Mouse (Mus musculus) mouse embryonic stem cell (cell line): ENCODE measurements around the gene Cfap299.

Experiments
- in situ Hi-C, 2 experiments: fragments of 300-500 bp; cut with MboI; formaldehyde crosslinking; loops; 1 replicate in 1 of 2; 3 replicates in 1 of 2; pipeline ENCODE4 v1.14.3; 2019 to 2020; ENCODE audit warnings: low sequenced_read_pairs in 2 of 2, low pct_unique_long_range_greater_than_20kb in 1 of 2, mixed read lengths in 1 of 2; ENCODE audit not compliant: unreplicated experiment in 1 of 2

The Cfap299 gene

GRCm38 (mm10) chr5:98477261-98477660 lies 148.2 kb downstream of the Cfap299 start:
- in situ Hi-C loops = no loop called here

DNA sequence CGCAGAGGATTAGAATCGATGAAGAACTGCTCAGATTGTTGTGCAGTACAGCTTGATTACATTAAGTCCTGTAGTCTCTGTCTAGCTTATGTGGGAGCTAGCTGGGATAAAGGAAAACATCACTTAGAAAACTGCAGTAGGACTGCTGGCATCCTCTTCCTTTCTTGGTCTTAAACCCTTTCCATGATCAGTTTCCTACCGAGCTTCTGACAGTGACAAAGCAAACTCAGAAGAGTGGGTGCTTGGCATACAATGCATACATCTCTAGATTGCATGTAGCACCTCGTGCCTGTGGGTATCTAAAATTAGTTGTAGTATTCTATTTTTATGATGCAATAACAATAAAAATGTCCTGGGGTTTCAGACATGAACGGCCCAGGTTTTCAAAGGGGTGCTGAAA lies 154.4 kb downstream of the Cfap299 start:
- in situ Hi-C loops = no loop called here

DNA sequence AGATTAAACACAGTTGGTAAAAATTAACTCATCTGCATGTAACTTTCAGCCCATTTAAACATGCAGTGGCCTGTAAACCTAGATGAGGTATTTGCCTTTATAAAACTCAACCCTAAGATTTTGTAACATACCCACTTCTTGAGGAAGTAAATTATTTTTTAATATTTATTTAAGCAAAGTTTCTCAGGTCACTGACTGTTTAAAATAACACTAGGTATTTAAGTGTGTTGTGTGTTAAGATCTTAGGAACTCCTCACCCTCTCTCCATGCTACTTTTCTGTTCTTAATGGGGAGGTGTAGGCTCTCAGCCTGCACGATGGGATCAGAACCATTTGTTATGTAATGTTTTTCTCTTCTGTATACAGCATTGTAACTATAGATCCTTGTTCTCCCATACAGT lies 156.1 kb downstream of the Cfap299 start:
- in situ Hi-C loops = no loop called here

DNA sequence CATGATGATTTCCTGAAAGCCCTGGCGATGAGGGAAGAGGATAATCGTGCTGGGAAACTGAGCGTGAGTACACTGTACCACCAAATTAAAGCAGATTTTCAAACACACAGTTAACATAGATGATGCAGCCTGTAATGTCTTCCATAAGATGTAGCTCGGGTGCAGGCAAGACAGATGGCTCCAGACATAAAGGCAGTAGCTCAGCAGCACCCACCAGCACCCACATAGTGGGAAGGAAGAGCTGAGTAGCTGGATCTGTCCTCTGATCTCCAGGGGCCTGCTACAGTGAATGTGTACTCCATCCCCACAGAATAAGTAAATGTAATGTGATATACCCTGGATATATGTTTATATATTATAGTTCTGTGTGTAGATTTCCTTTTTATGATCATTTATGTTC lies 169.2 kb downstream of the Cfap299 start:
- in situ Hi-C loops = no loop called here

GRCm38 (mm10) chr5:98516214-98516613 lies 187.1 kb downstream of the Cfap299 start:
- in situ Hi-C loops = no loop called here

GRCm38 (mm10) chr5:98520118-98520517 lies 191.0 kb downstream of the Cfap299 start:
- in situ Hi-C loops = no loop called here

GRCm38 (mm10) chr5:98522270-98522977 lies 193.3 kb downstream of the Cfap299 start:
- in situ Hi-C loops = no loop called here

GRCm38 (mm10) chr5:98523050-98523449 lies 193.9 kb downstream of the Cfap299 start:
- in situ Hi-C loops = no loop called here

- in situ Hi-C loops = no loop called here
These were observed 194.7 kb downstream of the Cfap299 start for GRCm38 (mm10) chr5:98523783-98524182.

DNA sequence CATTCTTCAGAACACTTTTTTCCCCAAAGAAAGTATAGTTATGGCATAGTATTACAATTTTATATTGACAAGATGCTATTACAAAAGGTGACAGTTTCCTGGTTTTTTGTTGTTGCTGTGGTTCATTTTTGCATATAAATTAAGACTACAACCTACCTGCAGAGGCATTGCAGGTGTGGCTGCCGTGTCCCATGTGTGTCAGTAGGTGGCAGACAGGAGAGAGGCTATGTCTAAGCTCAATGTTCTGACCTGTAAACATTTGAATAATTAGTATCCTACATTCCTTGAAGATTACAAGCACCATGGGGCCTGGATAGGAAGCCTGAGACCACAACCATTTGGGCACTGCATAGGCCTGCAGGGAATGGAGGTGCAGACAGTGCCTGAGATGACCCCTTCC lies 212.2 kb downstream of the Cfap299 start:
- in situ Hi-C loops = no loop called here

- in situ Hi-C loops = no loop called here
These were observed 221.2 kb downstream of the Cfap299 start for GRCm38 (mm10) chr5:98550285-98550684.

DNA sequence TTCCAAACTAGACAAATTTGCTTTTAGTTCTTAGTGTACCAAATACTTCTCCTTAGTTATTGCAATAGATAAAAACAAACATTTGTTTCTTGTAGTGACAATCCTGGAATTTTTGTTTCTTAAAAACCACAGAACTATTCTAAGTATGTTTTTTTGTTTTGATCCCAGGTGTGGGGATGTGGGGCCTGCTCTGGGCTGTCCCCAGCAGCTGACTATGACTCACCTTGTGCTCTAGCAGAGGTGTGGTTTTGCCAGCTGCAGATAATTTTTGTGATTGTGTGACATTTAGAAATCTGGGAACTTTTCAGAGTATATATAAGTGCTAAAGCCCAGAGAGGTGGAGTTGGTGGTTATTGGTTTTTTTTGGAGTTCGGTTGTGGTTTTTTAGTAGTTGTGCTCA lies 221.8 kb downstream of the Cfap299 start:
- in situ Hi-C loops = no loop called here

- in situ Hi-C loops = no loop called here
These were observed 223.3 kb downstream of the Cfap299 start, which contains the start of gene Gm11111 for GRCm38 (mm10) chr5:98552395-98552794. TSS of gene Gm11111 (plus strand) at chr5:98552695.

DNA sequence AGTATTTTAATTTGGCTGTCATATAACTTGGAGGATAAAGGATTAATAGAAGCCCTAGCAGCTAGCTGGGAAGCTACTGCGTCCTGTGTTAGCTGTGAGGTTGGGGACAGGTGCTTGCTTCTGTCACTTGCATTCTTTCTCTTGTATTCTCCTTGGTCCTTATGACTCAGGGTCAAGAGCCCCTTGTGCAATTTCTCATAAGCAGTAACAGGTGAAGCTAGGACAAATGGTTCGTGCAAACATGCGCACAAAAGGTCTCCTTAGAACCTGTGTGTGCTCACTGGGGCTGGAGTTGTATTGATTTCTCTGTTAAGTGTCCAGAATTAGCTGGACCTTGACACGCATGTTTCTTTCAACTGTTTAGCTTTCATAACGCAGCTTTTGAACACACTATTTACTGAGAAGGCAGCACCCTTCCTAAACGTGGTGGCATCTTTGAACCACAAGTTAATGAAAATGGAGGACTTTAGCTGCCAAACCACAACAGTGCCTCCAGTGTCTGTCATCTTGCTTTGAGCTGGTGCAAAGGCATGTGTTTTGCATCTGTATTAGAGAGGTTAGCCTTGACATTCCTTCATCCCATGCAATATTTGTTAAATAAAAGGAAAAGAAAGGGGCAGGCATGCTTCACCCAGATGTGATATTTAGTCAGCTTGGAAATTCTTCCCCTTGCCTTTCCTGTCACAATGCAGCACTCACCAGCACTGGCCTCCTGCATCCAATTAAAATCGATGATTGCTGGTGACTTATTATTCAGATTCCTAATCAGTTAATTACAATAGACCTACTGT lies 223.9 kb downstream of the Cfap299 start:
- in situ Hi-C loops = no loop called here

GRCm38 (mm10) chr5:98561301-98561700 lies 232.2 kb downstream of the Cfap299 start:
- in situ Hi-C loops = no loop called here

DNA sequence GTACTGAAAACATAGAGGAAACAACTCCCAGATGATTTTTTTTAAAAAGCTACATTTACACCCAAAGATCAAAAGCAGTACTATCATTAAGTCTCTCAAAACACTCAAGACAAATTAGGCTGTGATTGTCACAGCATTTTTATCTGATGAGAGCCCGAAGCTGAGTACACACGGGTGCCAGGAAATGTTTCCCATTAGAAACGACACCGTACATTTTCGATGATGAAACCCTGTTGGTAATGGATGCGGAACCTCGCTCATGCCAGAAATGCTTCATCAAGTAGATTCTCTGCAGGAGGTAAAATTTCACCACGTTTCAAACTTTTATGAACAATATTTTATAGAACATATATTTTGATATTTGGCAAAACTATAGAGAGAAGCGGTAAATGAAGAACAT lies 233.7 kb downstream of the Cfap299 start:
- in situ Hi-C loops = no loop called here

GRCm38 (mm10) chr5:98563801-98564200 lies 234.7 kb downstream of the Cfap299 start:
- in situ Hi-C loops = no loop called here

GRCm38 (mm10) chr5:98566461-98567193 lies 237.5 kb downstream of the Cfap299 start:
- in situ Hi-C loops = no loop called here

- in situ Hi-C loops = no loop called here
These were observed 239.4 kb downstream of the Cfap299 start for GRCm38 (mm10) chr5:98568481-98568880.
